Mouse (Mus musculus) spleen, postnatal 14 days (tissue): ENCODE measurements around the gene Adra2b.

Source experiments
- DNase-seq, 2 experiments: peaks; one replicate each; pipeline ENCODE4 v3.0.0; 2021 to 2022; ENCODE audit warnings: low spot score in 2 of 2

Gene Adra2b

GRCm38 (mm10) chr2:127379250-127379649, 16.2 kb downstream of the Adra2b start:
- DNase-seq: no peak

DNA sequence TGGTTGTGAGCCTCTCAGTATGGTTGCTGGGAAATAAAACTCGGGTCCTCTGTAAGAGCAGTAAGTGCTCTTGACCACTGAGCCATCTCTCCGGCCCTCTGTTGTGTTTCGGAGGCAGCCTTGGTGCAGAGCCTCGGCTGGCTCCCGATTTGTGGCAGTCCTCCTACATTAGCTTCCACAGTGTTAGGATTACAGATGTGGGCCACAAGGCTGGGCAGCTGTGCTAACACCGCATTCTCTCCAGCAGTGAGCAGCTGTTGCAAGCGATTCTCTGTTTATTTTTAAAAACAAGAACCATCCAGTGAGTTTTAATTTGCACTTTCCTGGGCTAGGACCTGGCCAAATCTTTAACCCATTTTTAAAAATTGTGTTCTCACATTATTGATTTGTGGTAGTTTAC, 20.9 kb downstream of the Adra2b start:
- no peak for DNase-seq

DNA sequence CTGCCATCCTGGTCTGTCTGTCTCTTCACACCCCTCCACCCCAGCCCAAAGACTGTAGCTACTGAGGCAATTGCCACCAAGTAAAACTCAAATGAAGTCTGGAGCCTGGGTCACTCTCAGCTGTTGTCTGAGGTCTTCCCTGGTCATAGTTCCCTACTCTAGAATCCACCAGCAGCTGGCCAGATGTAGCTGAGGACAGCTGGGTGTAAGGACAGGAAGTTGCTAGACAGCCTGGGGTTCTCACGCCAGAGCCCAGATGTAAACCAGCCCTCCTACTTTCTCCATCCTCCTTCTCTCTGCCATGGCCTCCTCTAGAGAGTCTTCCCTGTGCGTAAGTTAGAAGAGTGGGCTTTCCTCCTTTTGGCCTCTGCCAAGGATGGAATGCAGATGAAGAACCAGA, 24.5 kb downstream of the Adra2b start:
- no peak for DNase-seq

- DNase-seq: no peak
Observed at GRCm38 (mm10) chr2:127390352-127390751, 27.3 kb downstream of the Adra2b start.

DNA sequence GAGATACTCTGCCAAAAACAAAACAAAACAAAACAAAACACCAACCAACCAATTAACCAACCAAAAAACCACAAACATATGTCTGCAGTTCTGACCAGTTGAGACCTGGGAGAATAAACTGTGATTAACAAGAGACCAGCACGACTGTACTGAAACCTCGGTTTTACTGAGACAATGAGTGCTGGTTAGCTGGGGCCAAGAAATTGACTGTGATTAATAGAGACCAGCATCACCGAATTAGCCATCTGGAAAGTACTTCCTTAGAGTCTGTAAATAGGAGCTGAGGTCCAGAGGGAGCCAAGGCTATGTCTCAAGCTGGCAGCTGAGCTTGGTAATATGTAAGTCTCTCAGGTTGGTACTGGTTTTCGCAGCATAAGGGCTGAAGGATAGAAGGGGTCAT, 27.8 kb downstream of the Adra2b start:
- DNase-seq: no peak

DNA sequence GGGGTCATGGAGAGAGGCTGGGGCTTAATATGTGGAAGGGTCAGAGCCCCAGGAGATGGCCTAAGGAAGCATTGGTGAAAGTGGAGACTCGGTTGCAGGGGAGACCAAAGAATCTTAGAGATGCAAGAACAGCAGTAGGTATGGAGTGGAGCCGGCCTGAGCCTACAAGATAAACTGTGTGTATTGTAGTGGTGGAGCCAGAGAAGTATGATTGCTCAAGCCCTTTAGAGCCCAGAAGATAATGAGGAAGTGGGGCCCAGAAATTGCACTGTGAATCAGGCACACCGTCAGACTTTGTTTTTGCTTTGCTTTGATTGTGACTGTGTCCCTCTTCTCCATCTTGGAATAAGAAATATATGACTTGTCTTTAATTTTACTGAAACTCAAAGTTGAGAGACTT, 28.3 kb downstream of the Adra2b start:
- no peak for DNase-seq

DNA sequence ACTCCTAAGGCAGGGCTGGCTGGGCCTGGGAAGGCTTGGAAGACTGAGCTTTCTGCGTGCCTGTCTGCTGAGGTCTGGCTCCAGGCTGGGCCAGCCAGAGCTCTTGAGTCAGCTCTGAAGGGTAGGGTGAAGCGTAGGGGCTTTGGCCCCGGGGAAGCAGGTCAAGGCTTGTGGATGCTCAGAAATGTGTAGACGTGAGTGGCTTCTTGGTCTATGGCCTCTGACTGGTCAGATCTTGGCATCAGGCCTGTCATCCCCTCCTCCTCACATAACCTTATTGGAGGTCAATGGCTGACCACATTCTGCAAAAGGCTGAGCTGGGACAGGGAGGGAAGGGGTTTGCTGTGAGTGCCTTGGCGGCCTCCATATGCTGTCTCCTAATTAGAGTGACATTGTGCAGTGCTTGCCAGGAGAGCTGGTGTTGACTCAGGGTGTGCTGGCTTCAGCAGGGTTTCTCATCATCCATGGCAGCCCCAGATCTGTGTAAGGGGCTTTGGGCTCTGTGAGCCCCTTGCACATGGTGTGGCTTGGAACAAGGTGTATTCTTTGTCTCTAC, 31.7 kb downstream of the Adra2b start:
- DNase-seq: no peak

GRCm38 (mm10) chr2:127398738-127399137, 35.7 kb downstream of the Adra2b start:
- no peak for DNase-seq

DNA sequence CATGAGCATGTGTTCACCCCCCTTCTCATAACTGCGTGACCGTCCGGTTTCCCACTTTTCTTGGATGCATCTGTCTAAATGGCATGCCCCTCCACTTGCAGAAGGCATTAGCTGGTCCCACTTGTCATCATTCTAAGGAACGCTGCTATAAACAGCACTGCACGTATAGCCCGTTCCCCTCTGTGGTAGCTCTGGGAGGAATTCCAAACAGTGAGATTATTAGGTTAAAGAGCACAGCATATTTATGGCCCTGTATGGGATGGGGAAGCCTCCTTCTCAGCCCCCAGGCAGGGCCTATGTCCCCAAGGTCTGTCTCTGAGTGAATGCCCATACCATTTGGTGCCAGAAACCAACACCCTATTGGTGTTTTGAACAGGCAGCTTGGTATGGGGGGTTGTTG, 48.1 kb downstream of the Adra2b start:
- DNase-seq: no peak

GRCm38 (mm10) chr2:127415806-127416205, 52.8 kb downstream of the Adra2b start:
- DNase-seq: no peak

DNA sequence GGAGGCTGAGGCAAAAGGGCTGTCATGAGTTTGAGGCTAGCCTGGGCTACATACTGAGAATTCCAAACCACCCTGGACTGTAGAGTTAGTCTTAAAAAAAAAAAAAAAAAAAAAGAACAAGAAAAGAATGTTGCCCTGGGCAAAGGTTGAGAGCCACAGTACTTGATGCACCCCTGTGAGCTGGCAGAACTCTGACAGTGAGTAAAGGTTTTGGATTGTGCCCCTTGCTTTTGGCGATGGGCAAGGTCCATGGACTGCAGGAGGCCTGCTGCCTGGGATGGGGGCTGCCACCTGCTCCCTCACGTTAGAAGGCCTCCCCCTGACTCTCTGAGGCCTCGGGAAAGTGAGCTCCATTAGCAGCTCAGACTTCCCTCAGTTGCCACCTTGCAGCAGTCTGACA, 53.7 kb downstream of the Adra2b start:
- no peak for DNase-seq
